Mouse (Mus musculus): ENCODE data around the gene Frs3.

- TF ChIP-seq POLR2A (IDR thresholded peaks at IDR 0.05; ENCODE audit: control insufficient read depth, low read depth, low read length) (no peak), CTCF (IDR thresholded peaks at IDR 0.05; ENCODE audit: control insufficient read depth, insufficient read depth, insufficient replicate concordance, low read depth, low read length) (no peak)
Observed at GRCm38 (mm10) chr17:47735553-47736100, 46.8 kb downstream of the Frs3 start.

Data from testis, adult 2 months (tissue).